Mouse (Mus musculus): ENCODE data around the gene Gm49630. TPM values are rescaled to one million over a fixed set of nuclear protein-coding genes. Genes with fewer than 3 reads are reported as not detected.
"Not testable (repeated sequence)": the region's sequence is repeated elsewhere in the genome, so short reads cannot be mapped to it uniquely, and the experiment has no call there.

Gene Gm49630
- polyA plus RNA-seq, 1 experiment from 2014 or later = not detected

DNA sequence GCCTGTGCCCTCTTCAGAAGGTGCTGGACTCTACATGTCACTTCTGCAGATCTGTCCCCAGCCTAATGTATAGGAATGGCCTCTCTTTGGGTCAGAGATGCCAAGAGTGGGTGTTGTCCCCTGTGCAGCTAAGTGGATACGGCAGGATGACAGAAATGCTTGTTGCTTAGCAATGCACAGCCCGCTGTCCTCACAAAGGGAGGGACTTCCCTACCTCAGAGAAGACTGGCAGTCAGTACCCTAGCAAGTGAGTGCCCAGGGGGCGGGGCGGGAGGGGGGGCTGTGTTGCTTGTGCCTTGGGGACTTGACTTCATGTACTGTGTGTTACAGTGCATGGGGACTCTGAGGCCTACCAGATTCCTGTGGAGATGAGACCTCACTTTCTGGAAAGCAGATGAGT is 12.0 kb downstream of the Gm49630 start:
- H3K27me3 ChIP-seq (ENCODE audit: control insufficient read depth, insufficient read depth, low read length); H3K4me1 ChIP-seq (ENCODE audit: control insufficient read depth, insufficient read depth, low read length); H3K9ac ChIP-seq (ENCODE audit: low read depth, low read length); H3K36me3 ChIP-seq (ENCODE audit: control insufficient read depth, insufficient read depth, low read length); H3K9me3 ChIP-seq (replicated peaks; ENCODE audit: control insufficient read depth, low read length); H3K4me2 ChIP-seq; H3K27ac ChIP-seq (ENCODE audit: low read depth, low read length); ATAC-seq (replicated peaks; ENCODE audit: insufficient number of reproducible peaks, low FRiP score, low TSS enrichment); H3K4me3 ChIP-seq (ENCODE audit: low read depth, low read length): not testable (repeated sequence)
- 80% methylated on average over 4 of the region's 4 CpGs for WGBS (ENCODE audit: insufficient replicate concordance)

DNA sequence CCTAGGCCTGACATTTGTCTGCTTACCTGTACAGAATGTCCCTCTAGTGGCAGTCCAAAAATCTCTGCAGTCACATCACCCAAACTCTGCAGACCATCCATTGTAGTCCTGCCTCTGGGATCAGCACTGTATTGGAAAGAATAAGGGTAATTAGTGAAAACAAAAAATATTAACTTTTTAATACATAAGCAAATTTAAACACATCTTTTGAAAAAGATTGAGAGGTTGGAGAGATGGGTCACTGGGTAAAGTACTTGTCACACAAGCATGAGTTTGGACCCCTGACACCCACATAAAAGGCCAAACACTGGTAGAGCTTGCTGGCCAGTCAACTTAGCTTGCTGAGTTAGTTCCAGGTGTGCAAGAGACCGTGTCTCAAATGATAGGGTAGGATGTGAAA is 19.2 kb downstream of the Gm49630 start, which contains the start of gene Ttll2:
Ttll2 (minus strand) TSS at position 101 of the 400 bp plus-strand sequence.
- H3K27me3 ChIP-seq (ENCODE audit: control insufficient read depth, insufficient read depth, low read length); H3K4me2 ChIP-seq; H3K4me1 ChIP-seq (ENCODE audit: control insufficient read depth, insufficient read depth, low read length); H3K9ac ChIP-seq (ENCODE audit: low read depth, low read length); ATAC-seq (replicated peaks; ENCODE audit: insufficient number of reproducible peaks, low FRiP score, low TSS enrichment); H3K36me3 ChIP-seq (ENCODE audit: control insufficient read depth, insufficient read depth, low read length); H3K9me3 ChIP-seq (replicated peaks; ENCODE audit: control insufficient read depth, low read length); H3K4me3 ChIP-seq (ENCODE audit: low read depth, low read length); H3K27ac ChIP-seq (ENCODE audit: low read depth, low read length): not testable (repeated sequence)
- WGBS (ENCODE audit: insufficient replicate concordance) = 80% methylated on average over 1 of the region's 1 CpGs

DNA sequence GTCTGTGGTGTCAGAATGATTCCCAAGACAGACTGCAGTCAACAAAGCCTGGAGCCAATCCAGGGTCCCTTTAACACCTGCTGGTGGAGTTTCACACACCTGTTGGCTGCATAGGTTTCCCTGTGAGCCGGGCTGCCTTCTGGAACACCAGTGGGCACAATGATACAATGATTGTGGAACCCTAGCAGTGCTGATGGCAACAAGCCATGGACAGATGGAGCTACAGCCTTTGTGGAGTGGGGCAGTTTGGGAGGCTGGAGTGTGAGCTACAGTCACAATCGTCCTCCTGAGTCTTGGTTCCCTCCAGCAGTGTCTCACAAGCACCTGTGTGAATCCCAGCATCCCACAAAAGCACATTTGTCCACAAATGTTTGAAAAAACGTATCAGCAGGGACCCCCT is 23.0 kb downstream of the Gm49630 start:
- H3K36me3 ChIP-seq (ENCODE audit: control insufficient read depth, insufficient read depth, low read length); H3K9ac ChIP-seq (ENCODE audit: low read depth, low read length); H3K9me3 ChIP-seq (replicated peaks; ENCODE audit: control insufficient read depth, low read length); H3K27ac ChIP-seq (ENCODE audit: low read depth, low read length); H3K27me3 ChIP-seq (ENCODE audit: control insufficient read depth, insufficient read depth, low read length); H3K4me2 ChIP-seq; H3K4me1 ChIP-seq (ENCODE audit: control insufficient read depth, insufficient read depth, low read length); H3K4me3 ChIP-seq (ENCODE audit: low read depth, low read length); ATAC-seq (replicated peaks; ENCODE audit: insufficient number of reproducible peaks, low FRiP score, low TSS enrichment): not testable (repeated sequence)
- 71% methylated on average over 1 of the region's 3 CpGs for WGBS (ENCODE audit: insufficient replicate concordance)

DNA sequence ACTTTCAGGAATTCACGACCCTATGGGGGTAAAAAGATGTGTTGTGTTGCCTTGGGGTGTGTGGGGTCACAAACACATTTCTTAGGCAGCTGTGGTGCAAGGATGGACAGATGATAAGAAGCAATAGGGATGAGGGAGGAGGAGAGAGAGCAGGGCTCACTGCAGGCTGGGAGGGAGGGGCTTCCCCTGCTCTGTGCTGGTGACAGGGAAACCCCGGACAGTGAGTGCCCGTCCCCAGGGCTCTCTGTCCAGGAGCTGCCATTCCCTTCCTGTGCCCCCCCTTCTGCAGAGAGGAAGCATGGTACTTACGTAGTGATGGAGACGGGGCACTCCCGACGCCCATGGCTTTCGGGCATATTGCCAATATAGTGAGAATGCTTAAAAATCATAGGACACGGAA is 34.4 kb downstream of the Gm49630 start:
- H3K4me1 ChIP-seq (ENCODE audit: control insufficient read depth, insufficient read depth, low read length); H3K9ac ChIP-seq (ENCODE audit: low read depth, low read length); H3K9me3 ChIP-seq (replicated peaks; ENCODE audit: control insufficient read depth, low read length); H3K4me3 ChIP-seq (ENCODE audit: low read depth, low read length); ATAC-seq (replicated peaks; ENCODE audit: insufficient number of reproducible peaks, low FRiP score, low TSS enrichment); H3K27me3 ChIP-seq (ENCODE audit: control insufficient read depth, insufficient read depth, low read length); H3K36me3 ChIP-seq (ENCODE audit: control insufficient read depth, insufficient read depth, low read length); H3K4me2 ChIP-seq; H3K27ac ChIP-seq (ENCODE audit: low read depth, low read length): not testable (repeated sequence)
- WGBS (ENCODE audit: insufficient replicate concordance) = 73% methylated on average over 7 of the region's 9 CpGs

DNA sequence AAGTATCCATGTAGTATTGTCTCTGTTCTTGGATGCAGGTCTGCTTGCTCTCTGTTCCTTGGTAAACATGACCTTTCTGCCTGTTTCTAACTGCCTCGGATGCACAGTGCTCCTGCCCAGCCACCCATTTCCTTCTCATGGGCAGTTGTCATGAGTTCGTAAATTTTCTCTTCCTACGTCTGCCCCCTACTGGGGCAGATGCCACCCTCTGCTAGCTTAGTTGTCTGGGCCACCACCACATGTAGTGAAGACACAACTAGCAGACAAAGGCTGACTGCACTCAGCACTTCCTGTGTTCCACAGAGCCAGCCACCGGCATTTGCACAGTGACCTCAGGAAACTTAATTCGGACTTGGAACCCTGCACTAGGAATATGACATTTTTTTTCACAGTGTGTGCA is 39.0 kb downstream of the Gm49630 start:
- H3K4me1 ChIP-seq (ENCODE audit: control insufficient read depth, insufficient read depth, low read length); H3K4me2 ChIP-seq; H3K4me3 ChIP-seq (ENCODE audit: low read depth, low read length); H3K36me3 ChIP-seq (ENCODE audit: control insufficient read depth, insufficient read depth, low read length); H3K27me3 ChIP-seq (ENCODE audit: control insufficient read depth, insufficient read depth, low read length); H3K9ac ChIP-seq (ENCODE audit: low read depth, low read length); H3K27ac ChIP-seq (ENCODE audit: low read depth, low read length); H3K9me3 ChIP-seq (replicated peaks; ENCODE audit: control insufficient read depth, low read length); ATAC-seq (replicated peaks; ENCODE audit: insufficient number of reproducible peaks, low FRiP score, low TSS enrichment): not testable (repeated sequence)
- WGBS (ENCODE audit: insufficient replicate concordance) = 69% methylated on average over 3 of the region's 5 CpGs

DNA sequence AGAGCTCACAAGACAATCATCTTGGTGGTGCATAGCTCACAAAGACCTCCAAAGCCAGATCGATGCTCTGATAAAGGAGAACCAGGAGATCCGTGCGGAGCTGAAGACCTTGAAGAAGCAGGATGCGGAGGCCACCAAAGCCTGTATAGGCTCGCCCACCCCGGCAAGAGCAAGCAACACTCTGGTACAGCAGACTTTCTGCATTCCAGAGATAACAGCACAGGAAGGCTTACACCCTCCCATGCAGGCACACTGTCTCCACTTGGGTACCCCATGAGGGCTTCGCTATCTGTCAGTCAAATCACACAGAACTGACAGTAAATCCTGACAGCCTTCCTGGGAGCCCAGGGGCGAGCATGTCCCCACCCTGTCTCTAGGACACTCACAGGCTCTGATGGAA is 45.4 kb downstream of the Gm49630 start:
- H3K4me3 ChIP-seq (ENCODE audit: low read depth, low read length); H3K27ac ChIP-seq (ENCODE audit: low read depth, low read length); H3K36me3 ChIP-seq (ENCODE audit: control insufficient read depth, insufficient read depth, low read length); H3K4me1 ChIP-seq (ENCODE audit: control insufficient read depth, insufficient read depth, low read length); H3K9ac ChIP-seq (ENCODE audit: low read depth, low read length); H3K9me3 ChIP-seq (replicated peaks; ENCODE audit: control insufficient read depth, low read length); H3K27me3 ChIP-seq (ENCODE audit: control insufficient read depth, insufficient read depth, low read length); H3K4me2 ChIP-seq: not testable (repeated sequence)
- 36% methylated on average over 2 of the region's 8 CpGs for WGBS (ENCODE audit: insufficient replicate concordance)
- peak; percentile 44; the same call in 1 of the 2 replicates for ATAC-seq (replicated peaks; ENCODE audit: insufficient number of reproducible peaks, low FRiP score, low TSS enrichment)

DNA sequence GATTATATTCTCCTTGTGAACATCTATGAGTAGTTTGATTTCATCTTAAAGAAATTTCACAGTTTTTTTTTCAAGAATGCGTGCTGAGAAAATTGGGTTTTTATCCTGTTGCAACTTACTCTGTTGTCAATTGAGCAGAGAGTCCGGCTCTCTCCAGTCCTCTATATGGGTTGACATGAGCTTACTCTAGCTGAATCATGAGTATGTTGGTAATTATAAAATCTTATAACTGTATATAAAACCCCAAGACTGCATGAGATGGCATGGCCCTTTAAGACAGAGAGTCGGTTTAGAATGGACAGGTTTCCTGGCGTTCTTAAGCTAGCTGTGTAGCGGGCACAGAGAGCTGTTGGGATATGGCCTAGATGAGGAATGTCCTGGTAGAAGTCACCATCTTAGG is 47.4 kb downstream of the Gm49630 start, which contains the start of gene Tcp10a:
Tcp10a (plus strand) TSS at position 301 of the 400 bp plus-strand sequence.
- ATAC-seq (replicated peaks; ENCODE audit: insufficient number of reproducible peaks, low FRiP score, low TSS enrichment); H3K27ac ChIP-seq (ENCODE audit: low read depth, low read length); H3K27me3 ChIP-seq (ENCODE audit: control insufficient read depth, insufficient read depth, low read length); H3K9me3 ChIP-seq (replicated peaks; ENCODE audit: control insufficient read depth, low read length); H3K4me2 ChIP-seq; H3K4me3 ChIP-seq (ENCODE audit: low read depth, low read length); H3K9ac ChIP-seq (ENCODE audit: low read depth, low read length); H3K4me1 ChIP-seq (ENCODE audit: control insufficient read depth, insufficient read depth, low read length); H3K36me3 ChIP-seq (ENCODE audit: control insufficient read depth, insufficient read depth, low read length): not testable (repeated sequence)
- WGBS (ENCODE audit: insufficient replicate concordance) = 86% methylated on average over 3 of the region's 5 CpGs

DNA sequence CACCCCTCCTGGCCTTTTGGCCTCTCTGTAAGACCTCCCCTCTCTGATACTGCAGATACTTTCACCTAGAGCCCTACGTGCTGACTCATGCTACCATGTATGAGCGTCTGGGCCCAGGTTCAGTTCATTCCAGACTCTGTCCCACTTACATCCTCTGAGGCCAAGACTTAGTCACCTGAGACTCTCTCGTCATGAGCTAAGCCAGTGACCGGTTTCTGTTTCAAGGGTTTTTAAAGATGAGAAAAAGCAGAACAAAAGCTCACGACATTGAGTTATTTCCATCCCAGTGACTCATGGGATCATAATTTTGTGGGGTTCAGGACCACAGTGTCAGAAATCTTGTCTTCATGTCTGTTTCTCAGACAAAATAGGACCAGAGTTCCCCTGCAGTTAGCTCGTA is 52.0 kb downstream of the Gm49630 start:
- not testable (repeated sequence) for H3K27me3 ChIP-seq (ENCODE audit: control insufficient read depth, insufficient read depth, low read length); H3K9ac ChIP-seq (ENCODE audit: low read depth, low read length); H3K9me3 ChIP-seq (replicated peaks; ENCODE audit: control insufficient read depth, low read length); H3K36me3 ChIP-seq (ENCODE audit: control insufficient read depth, insufficient read depth, low read length); H3K4me3 ChIP-seq (ENCODE audit: low read depth, low read length); H3K27ac ChIP-seq (ENCODE audit: low read depth, low read length); ATAC-seq (replicated peaks; ENCODE audit: insufficient number of reproducible peaks, low FRiP score, low TSS enrichment); H3K4me2 ChIP-seq; H3K4me1 ChIP-seq (ENCODE audit: control insufficient read depth, insufficient read depth, low read length)
- 73% methylated on average over 6 of the region's 6 CpGs for WGBS (ENCODE audit: insufficient replicate concordance)

DNA sequence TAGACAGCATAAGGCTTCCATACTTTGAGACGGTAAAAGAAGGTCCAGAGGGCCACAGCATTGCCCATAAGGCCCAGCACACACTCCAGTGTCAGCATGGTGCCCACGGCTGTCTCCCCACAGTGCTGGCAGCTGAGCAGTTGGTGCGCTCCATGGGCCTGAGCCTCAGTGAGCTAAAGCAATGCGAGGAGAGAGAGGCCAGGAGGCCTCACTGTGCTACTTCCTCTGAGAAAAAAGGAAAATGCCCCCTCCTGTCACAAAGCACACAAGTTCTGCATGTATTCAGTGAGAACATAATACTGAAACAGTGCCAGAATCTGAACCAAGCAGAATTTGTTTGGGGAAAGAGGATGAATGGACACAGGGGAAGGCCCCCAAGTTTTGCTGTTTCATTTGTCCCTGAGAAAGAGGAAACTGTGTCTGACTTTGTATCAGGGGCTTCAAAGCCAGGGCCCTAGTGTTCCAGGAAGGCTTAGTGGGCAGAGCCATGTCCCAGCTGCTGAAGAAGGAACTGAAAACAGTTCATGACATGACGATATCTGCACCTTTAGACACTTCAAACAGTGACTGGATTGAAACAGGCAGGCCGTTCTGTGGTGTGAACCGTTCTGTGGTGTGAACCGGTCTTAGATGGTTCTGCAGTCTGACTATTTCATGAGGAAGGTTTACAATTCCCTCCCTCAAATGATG is 55.9 kb downstream of the Gm49630 start:
- not testable (repeated sequence) for H3K4me3 ChIP-seq (ENCODE audit: low read depth, low read length)
- 73% methylated on average over 6 of the region's 8 CpGs for WGBS (ENCODE audit: insufficient replicate concordance)

More for the DNA sequence above, 55.9 kb downstream of the Gm49630 start:
- H3K27ac ChIP-seq (ENCODE audit: low read depth, low read length); H3K9me3 ChIP-seq (replicated peaks; ENCODE audit: control insufficient read depth, low read length); H3K4me2 ChIP-seq; H3K27me3 ChIP-seq (ENCODE audit: control insufficient read depth, insufficient read depth, low read length); H3K36me3 ChIP-seq (ENCODE audit: control insufficient read depth, insufficient read depth, low read length); H3K4me1 ChIP-seq (ENCODE audit: control insufficient read depth, insufficient read depth, low read length); H3K9ac ChIP-seq (ENCODE audit: low read depth, low read length); ATAC-seq (replicated peaks; ENCODE audit: insufficient number of reproducible peaks, low FRiP score, low TSS enrichment): not testable (repeated sequence)

All from heart, embryonic 11.5 days (tissue).